Mouse (Mus musculus) adrenal gland, postnatal 10 days (tissue): ENCODE results near the gene Kitl. TPM values are rescaled to one million over a fixed set of nuclear protein-coding genes. Genes with fewer than 3 reads are reported as not detected.

Experiments used
- DNase-seq: peaks from one replicate; pipeline ENCODE4 v3.0.0; 2021; ENCODE audit warnings: mixed read lengths
- microRNA-seq: library from miRNA; unstranded; fragments of <30 nt; microRNA quantifications from one replicate; pipeline ENCODE4 v1.2.0, GENCODE M21; 2021
- total RNA-seq, 2 experiments: library from RNA; stranded (reverse); gene quantifications; 2 replicates each; pipeline ENCODE4 v1.2.3; 2021

Kitl gene
- total RNA-seq, 2 experiments from 2014 or later, result 56.9 to 62.6 TPM

DNA sequence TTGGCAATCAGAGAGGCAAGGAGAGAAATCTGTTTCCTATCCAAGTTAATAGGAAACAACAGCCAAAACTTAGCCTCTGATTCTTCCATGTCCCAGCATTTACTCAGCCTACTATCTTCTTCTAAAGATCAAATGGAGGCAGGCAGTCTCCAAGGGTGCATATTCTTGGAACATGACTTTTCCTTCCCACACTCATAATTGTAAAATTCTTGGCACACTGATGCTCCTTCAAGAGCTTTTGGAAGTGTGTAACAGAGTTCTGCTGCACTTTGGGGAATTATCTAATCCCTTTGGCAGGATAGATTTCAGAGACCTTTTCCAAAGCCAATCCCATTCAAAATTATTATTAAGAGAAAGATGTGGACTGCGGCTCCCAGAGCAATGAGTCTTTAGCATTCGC lies 100.1 kb downstream of the Kitl start:
- DNase-seq, result no peak

DNA sequence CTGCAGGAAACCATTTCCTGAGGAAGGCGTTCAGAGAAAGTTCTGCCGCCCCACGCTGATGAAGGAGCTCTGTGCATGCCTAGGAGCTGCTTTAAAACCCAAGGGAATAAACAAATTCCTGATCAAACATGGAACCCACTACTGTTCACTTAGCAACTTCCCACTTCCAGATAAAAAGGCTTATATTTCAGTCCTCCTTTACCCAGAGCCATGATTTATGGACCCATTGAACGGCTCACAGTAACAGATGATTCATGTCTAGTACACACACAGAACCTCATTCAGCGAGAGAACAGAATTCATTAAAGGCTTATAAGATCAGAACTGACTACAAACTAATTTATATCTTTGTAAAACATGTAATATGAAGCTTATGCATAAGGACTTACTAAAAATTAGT lies 109.0 kb downstream of the Kitl start:
- DNase-seq, result no peak

DNA sequence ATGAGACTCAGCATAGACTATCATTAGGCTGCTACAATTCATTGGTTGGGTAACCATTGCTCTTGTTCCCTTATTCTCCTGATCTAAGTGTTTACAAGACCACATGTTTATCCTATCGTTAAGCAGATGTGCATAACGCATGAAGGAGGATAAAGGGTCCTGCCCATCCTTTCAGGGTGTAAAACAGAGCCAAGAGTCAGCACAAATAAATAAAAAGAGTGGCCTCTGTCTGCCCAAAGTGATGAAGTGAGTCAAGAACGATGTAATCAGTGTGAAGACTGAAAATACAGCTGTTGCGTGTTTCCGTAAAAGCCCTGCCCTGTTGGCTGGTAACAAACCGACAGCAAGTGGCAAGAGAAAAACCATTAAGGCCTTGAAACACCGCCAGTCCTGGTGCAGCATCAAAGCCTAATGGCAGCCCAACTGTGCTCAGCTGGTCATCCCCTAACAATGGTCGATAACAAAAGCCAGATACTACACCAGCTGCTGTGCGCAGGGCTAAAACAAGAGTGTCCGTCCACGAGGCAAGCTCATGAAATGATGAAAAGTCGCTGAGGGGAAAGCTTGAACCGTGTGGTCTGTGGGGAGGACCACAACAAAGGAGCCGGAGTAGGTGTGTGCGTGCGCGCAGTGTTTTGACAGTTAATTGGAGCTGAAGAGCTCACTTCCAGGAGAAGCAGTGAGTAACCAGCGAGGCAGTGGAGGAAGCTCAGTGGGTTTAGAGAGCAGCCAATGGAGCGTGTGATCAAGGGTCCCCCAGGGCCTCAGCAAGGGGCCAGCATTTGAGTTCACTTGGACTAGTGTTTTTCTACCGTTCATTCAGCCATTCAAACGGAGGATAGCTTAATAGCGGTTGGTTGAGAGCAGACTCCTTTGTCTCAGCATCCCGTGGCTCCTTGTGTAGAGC lies 112.7 kb downstream of the Kitl start:
- no peak for DNase-seq

DNA sequence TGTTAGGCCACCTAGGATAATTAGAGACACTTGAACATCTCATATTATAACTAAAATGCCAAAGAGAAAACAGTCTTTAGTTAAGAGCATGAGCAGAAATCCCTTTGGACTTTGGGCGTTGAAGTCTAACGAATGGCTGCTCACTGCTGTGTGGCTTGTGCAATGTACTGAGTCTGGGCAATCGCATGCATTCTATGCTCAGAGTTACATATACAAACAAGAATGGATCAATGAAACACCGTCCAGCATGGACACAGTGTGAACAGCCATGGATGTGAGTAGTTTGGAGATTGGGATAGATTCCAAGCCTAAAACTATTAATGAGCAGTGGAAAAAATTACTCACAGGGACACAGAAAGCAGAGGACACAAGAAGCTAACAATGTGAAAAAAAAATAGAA lies 116.2 kb downstream of the Kitl start:
- DNase-seq, result no peak

DNA sequence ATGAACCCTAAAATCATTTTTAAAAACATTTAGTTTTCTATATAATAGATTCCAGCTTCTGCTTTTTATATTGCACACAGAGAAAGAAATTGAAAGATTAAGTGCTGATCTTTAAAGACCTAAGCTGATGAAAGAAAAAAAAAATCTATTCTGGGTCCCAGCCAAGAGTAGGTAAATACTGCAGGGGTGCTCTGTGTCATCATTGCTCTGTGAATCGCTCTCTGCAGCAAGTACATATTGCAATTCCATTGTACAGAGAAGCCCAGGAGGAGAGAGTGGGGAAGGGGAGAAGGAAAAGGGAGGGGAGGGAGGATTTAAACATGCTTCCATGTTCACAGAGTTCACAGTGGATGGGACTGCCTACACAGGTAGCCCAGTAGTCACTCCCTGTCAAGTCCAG lies 116.9 kb downstream of the Kitl start:
- DNase-seq, result no peak

DNA sequence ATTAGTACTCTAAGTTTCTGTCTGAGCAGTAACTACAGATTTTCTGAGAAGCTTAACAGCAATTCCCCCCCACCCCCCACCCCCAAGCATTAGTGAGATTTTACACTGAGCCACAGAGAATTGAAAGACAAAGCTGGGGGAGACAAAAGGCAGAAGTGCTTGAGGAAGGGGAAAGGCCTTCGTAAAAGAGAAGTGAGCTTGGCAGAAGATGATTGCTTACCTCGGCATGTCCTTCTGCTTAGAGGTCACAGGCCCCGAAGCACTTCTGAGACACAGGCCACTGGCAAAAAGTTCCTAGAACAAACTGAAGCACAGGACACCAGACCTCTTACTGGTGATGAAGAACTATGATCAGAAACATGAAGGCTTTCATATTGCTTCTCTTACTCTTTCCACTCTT lies 123.1 kb downstream of the Kitl start:
- DNase-seq, result no peak

DNA sequence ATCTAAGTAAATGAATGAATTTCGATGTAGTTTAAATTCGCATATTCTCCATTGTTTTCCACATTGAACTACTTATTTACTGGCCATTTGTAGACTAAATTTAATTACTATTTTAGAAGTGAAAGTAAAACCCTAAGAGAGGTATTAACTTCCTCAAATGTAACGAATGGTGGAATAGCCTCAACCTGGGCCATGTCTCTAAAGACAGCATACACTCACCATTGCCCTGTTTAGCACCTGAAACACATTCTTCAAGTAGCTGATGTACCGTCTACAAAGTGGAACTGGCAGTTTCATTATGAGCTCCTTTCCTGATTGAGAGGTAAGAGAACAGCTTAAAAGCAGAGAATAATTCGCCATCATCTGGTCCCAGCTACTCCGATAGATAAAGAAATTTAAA lies 132.7 kb downstream of the Kitl start:
- DNase-seq, result no peak

Small RNA genes within 50 kb of the gene (microRNA-seq; reads per million reads assigned to microRNA genes)
- gene Gm22918, result not detected
- gene Gm25287, result not detected
